Mouse (Mus musculus): ENCODE measurements around the gene Il10. TPM values are rescaled to one million over a fixed set of nuclear protein-coding genes. Genes with fewer than 3 reads are reported as not detected.

The Il10 gene
- polyA plus RNA-seq, 1 experiment from 2014 or later = not detected

GRCm38 (mm10) chr1:130997441-130997840 lies 22.2 kb upstream of the Il10 start:
- ATAC-seq (ENCODE audit: low FRiP score) = no peak
- no peak overlapping the region for H3K27ac ChIP-seq
- H3K27me3 ChIP-seq (ENCODE audit: control insufficient read depth, insufficient read depth, low read length) = no peaks in the 10 kb centered on the region
- no peak overlapping the region for H3K4me3 ChIP-seq (replicated peaks; ENCODE audit: low read length)
- no peak overlapping the region for H3K9ac ChIP-seq
- no peaks in the 10 kb centered on the region for H3K36me3 ChIP-seq (replicated peaks; ENCODE audit: control insufficient read depth, insufficient read depth)
- no peaks in the 10 kb centered on the region for H3K4me1 ChIP-seq (replicated peaks; ENCODE audit: control insufficient read depth, insufficient read depth, low read length)
- WGBS = 89% methylated on average over 4 of the region's 4 CpGs
- no peaks in the 10 kb centered on the region for H3K9me3 ChIP-seq (ENCODE audit: control insufficient read depth, low read length)
- DNase-seq (ENCODE audit: low spot score) = no peak
- H3K4me2 ChIP-seq (replicated peaks) = no peak overlapping the region

- no peak overlapping the region for H3K27ac ChIP-seq
- 91% methylated on average over 10 of the region's 10 CpGs for WGBS
- no peak overlapping the region for H3K4me3 ChIP-seq (replicated peaks; ENCODE audit: low read length)
- H3K27me3 ChIP-seq (ENCODE audit: control insufficient read depth, insufficient read depth, low read length) = no peaks in the 10 kb centered on the region
- H3K9me3 ChIP-seq (ENCODE audit: control insufficient read depth, low read length) = no peaks in the 10 kb centered on the region
- no peak for ATAC-seq (ENCODE audit: low FRiP score)
- H3K4me1 ChIP-seq (replicated peaks; ENCODE audit: control insufficient read depth, insufficient read depth, low read length) = no peaks in the 10 kb centered on the region
- no peak for DNase-seq (ENCODE audit: low spot score)
- no peak overlapping the region for H3K4me2 ChIP-seq (replicated peaks)
- H3K9ac ChIP-seq = no peak overlapping the region
- H3K36me3 ChIP-seq (replicated peaks; ENCODE audit: control insufficient read depth, insufficient read depth) = no peaks in the 10 kb centered on the region
Measured at GRCm38 (mm10) chr1:130998321-130998720, 21.3 kb upstream of the Il10 start.

- H3K9ac ChIP-seq = no peak overlapping the region
- no peaks in the 10 kb centered on the region for H3K9me3 ChIP-seq (ENCODE audit: control insufficient read depth, low read length)
- no peaks in the 10 kb centered on the region for H3K36me3 ChIP-seq (replicated peaks; ENCODE audit: control insufficient read depth, insufficient read depth)
- no peak for DNase-seq (ENCODE audit: low spot score)
- ATAC-seq (ENCODE audit: low FRiP score) = no peak
- no peak overlapping the region for H3K4me3 ChIP-seq (replicated peaks; ENCODE audit: low read length)
- no peak overlapping the region for H3K27ac ChIP-seq
- 88% methylated on average over 4 of the region's 4 CpGs for WGBS
- H3K4me2 ChIP-seq (replicated peaks) = no peak overlapping the region
- no peaks in the 10 kb centered on the region for H3K27me3 ChIP-seq (ENCODE audit: control insufficient read depth, insufficient read depth, low read length)
- H3K4me1 ChIP-seq (replicated peaks; ENCODE audit: control insufficient read depth, insufficient read depth, low read length) = no peaks in the 10 kb centered on the region
Measured at GRCm38 (mm10) chr1:130999708-131000107, 19.9 kb upstream of the Il10 start.

- DNase-seq (ENCODE audit: low spot score) (no peak), ATAC-seq (ENCODE audit: low FRiP score) (no peak)
- H3K9ac ChIP-seq = no peak overlapping the region
- no peak overlapping the region for H3K4me3 ChIP-seq (replicated peaks; ENCODE audit: low read length)
- H3K9me3 ChIP-seq (ENCODE audit: control insufficient read depth, low read length) = no peaks in the 10 kb centered on the region
- no peaks in the 10 kb centered on the region for H3K36me3 ChIP-seq (replicated peaks; ENCODE audit: control insufficient read depth, insufficient read depth)
- no peaks in the 10 kb centered on the region for H3K4me1 ChIP-seq (replicated peaks; ENCODE audit: control insufficient read depth, insufficient read depth, low read length)
- H3K27ac ChIP-seq = no peak overlapping the region
- WGBS = 91% methylated on average over 3 of the region's 3 CpGs
- H3K27me3 ChIP-seq (ENCODE audit: control insufficient read depth, insufficient read depth, low read length) = no peaks in the 10 kb centered on the region
- no peak overlapping the region for H3K4me2 ChIP-seq (replicated peaks)
Measured at GRCm38 (mm10) chr1:131000296-131000695, 19.3 kb upstream of the Il10 start.

- Histone ChIP-seq H3K4me2 (replicated peaks) (no peak overlapping the region), H3K9ac (no peak overlapping the region), H3K4me1 (replicated peaks; ENCODE audit: control insufficient read depth, insufficient read depth, low read length) (no peaks in the 10 kb centered on the region), H3K27me3 (ENCODE audit: control insufficient read depth, insufficient read depth, low read length) (no peaks in the 10 kb centered on the region), H3K36me3 (replicated peaks; ENCODE audit: control insufficient read depth, insufficient read depth) (no peaks in the 10 kb centered on the region), H3K27ac (no peak overlapping the region), H3K9me3 (ENCODE audit: control insufficient read depth, low read length) (no peaks in the 10 kb centered on the region), H3K4me3 (replicated peaks; ENCODE audit: low read length) (no peak overlapping the region)
- no peak for ATAC-seq (ENCODE audit: low FRiP score)
- DNase-seq (ENCODE audit: low spot score) = no peak
- 88% methylated on average over 2 of the region's 2 CpGs for WGBS
Measured at GRCm38 (mm10) chr1:131002561-131002960, 17.1 kb upstream of the Il10 start.

- DNase-seq (ENCODE audit: low spot score) (no peak), ATAC-seq (ENCODE audit: low FRiP score) (no peak)
- no peaks in the 10 kb centered on the region for H3K9me3 ChIP-seq (ENCODE audit: control insufficient read depth, low read length)
- H3K4me1 ChIP-seq (replicated peaks; ENCODE audit: control insufficient read depth, insufficient read depth, low read length) = no peaks in the 10 kb centered on the region
- no peak overlapping the region for H3K27ac ChIP-seq
- no peak overlapping the region for H3K4me2 ChIP-seq (replicated peaks)
- no peaks in the 10 kb centered on the region for H3K36me3 ChIP-seq (replicated peaks; ENCODE audit: control insufficient read depth, insufficient read depth)
- H3K4me3 ChIP-seq (replicated peaks; ENCODE audit: low read length) = no peak overlapping the region
- H3K9ac ChIP-seq = no peak overlapping the region
- 64% methylated on average over 17 of the region's 17 CpGs for WGBS
- no peaks in the 10 kb centered on the region for H3K27me3 ChIP-seq (ENCODE audit: control insufficient read depth, insufficient read depth, low read length)
Measured at GRCm38 (mm10) chr1:131003037-131003922, 16.4 kb upstream of the Il10 start.

- WGBS = 68% methylated on average over 1 of the region's 1 CpGs
- Histone ChIP-seq H3K4me1 (replicated peaks; ENCODE audit: control insufficient read depth, insufficient read depth, low read length) (no peaks in the 10 kb centered on the region), H3K9me3 (ENCODE audit: control insufficient read depth, low read length) (no peaks in the 10 kb centered on the region), H3K9ac (no peak overlapping the region), H3K4me2 (replicated peaks) (no peak overlapping the region), H3K4me3 (replicated peaks; ENCODE audit: low read length) (no peak overlapping the region), H3K27me3 (ENCODE audit: control insufficient read depth, insufficient read depth, low read length) (no peaks in the 10 kb centered on the region), H3K36me3 (replicated peaks; ENCODE audit: control insufficient read depth, insufficient read depth) (no peaks in the 10 kb centered on the region), H3K27ac (no peak overlapping the region)
- DNase-seq (ENCODE audit: low spot score) = no peak
- no peak for ATAC-seq (ENCODE audit: low FRiP score)
Measured at GRCm38 (mm10) chr1:131006069-131006468, 13.6 kb upstream of the Il10 start.

GRCm38 (mm10) chr1:131010201-131011153 lies 9.2 kb upstream of the Il10 start:
- whole genome bisulfite sequencing = 91% methylated on average over 17 of the region's 17 CpGs
- H3K27me3 ChIP-seq (ENCODE audit: control insufficient read depth, insufficient read depth, low read length) = no peaks in the 10 kb centered on the region
- H3K9ac ChIP-seq = no peak overlapping the region
- no peak overlapping the region for H3K4me3 ChIP-seq (replicated peaks; ENCODE audit: low read length)
- no peak overlapping the region for H3K4me2 ChIP-seq (replicated peaks)
- no peaks in the 10 kb centered on the region for H3K36me3 ChIP-seq (replicated peaks; ENCODE audit: control insufficient read depth, insufficient read depth)
- ATAC-seq (ENCODE audit: low FRiP score) (no peak), DNase-seq (ENCODE audit: low spot score) (no peak)
- no peak overlapping the region for H3K27ac ChIP-seq
- no peaks in the 10 kb centered on the region for H3K4me1 ChIP-seq (replicated peaks; ENCODE audit: control insufficient read depth, insufficient read depth, low read length)
- no peaks in the 10 kb centered on the region for H3K9me3 ChIP-seq (ENCODE audit: control insufficient read depth, low read length)

GRCm38 (mm10) chr1:131012494-131012893 lies 7.2 kb upstream of the Il10 start:
- Histone ChIP-seq H3K9ac (no peak overlapping the region), H3K36me3 (replicated peaks; ENCODE audit: control insufficient read depth, insufficient read depth) (no peaks in the 10 kb centered on the region), H3K4me1 (replicated peaks; ENCODE audit: control insufficient read depth, insufficient read depth, low read length) (no peaks in the 10 kb centered on the region), H3K4me3 (replicated peaks; ENCODE audit: low read length) (no peak overlapping the region), H3K9me3 (ENCODE audit: control insufficient read depth, low read length) (no peaks in the 10 kb centered on the region), H3K27me3 (ENCODE audit: control insufficient read depth, insufficient read depth, low read length) (no peaks in the 10 kb centered on the region), H3K27ac (no peak overlapping the region), H3K4me2 (replicated peaks) (no peak overlapping the region)
- DNase-seq (ENCODE audit: low spot score) = no peak
- WGBS = 87% methylated on average over 8 of the region's 8 CpGs
- ATAC-seq (ENCODE audit: low FRiP score) = no peak
